Mouse (Mus musculus): Measurements from ENCODE around the gene Tldc1.

The Tldc1 gene

DNA sequence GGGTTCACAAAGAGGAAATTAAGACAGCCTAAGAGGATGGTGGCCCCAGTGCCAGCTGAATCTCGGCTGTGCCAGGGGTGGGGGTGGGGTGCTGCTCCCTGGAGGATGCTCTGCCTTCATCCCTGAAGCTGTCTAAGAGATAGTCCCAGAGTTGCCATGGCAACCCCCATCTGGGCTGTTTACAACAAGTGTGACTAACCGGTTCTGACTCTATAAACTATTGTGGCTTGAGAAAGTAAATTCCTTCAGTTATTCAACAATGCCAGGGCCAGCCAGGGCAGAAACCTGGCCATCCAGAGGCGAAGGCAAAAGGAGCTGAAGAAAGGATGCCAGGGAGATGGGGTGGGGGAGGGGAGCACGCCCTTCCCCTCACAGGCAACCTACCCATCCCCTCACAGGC, 23.0 kb upstream of the Tldc1 start:
- DNase-seq (ENCODE audit: low spot score in 2 of 2) = no peak

DNA sequence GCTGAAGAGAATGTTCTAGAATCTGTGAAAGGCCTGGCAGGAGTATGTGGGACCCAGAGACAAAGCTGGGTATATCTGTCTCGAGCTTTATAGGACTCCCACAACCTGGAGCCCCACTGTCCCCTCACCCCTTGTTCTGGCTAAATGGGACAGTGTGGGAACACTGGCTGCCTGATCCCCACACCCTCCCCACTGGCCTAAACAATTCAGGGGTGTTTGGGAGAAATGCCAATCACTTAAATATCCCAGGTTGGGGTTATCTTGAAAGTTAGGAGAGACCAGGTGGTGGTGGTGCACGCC, 20.7 kb upstream of the Tldc1 start:
- no peak for DNase-seq (ENCODE audit: low spot score in 2 of 2)

DNA sequence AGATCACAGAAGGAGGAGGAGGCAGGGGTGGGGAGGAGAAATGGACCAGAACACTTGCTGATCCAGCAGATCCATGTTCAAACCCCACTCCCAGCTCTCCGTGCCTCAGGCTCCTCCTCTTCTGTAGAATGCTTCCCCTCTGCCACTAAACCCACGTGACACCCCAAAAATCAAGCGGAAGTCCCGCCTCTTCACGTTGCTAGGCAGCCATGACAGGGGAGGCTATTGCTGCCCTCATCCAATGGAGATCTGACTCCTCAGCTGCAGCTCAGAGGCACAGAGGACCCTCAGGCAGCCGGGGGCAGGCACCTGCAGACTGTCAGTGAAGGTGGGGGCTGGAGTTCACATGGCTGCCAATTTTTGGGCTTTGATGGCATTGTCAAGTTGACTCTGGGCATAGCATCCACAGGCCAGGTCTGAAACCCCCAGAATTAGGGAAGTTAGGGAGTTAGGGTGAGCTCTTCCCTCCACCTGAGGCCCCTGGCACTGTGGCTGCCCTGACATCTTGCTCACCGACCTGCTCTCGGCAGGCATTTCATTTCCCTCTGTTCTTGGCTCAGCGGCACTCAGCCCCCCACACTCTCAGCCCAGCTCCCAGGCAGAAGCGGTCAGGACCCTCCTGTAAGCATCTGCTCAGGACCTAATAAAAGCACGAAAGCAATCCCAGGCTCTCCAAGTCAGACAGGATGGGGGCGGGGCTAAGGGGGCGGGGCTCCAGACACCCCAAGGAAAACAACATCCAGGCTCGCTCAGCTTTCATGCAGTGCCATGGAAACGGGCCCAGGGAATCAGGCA, 20.2 kb upstream of the Tldc1 start:
- DNase-seq (ENCODE audit: low spot score in 2 of 2) = no peak

DNA sequence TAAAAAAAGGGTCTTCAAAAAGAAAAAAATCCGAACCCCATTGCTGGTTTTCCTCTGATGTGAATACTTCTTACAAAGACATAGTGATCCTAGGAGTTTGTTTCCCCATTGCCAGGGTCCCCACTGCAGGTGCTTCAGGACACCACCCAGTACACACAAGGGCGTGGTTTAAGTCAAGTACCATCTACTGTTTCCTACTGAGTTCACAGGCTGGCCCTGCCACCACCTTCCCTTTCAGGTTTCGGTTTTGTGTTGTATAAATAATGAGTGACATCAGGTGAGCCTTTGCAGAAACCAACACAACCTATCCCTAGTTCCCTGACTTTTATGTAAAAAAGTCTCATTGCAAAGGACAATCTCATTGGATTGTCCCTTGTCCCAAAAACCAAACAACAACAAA, 17.4 kb upstream of the Tldc1 start:
- no peak for DNase-seq (ENCODE audit: low spot score in 2 of 2)

DNA sequence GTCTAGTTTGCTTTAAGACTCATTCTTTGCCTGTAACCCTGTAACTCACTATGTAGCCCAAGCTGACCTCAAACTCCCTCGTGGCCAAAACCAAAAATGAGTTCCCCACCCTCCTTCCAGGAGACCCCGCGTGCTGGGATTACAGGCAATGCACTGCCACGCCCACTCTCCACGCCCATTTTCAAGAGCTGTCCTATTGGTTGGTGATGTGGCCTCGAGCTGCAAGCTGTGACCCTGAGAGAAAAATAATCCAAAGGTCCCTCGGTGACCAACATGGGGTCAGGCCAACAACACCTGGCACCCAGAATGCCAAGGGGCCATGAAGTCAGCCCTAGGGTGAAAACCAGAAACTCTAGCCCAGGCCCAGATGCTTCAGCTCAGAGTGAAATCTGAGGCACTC, 16.5 kb upstream of the Tldc1 start:
- DNase-seq (ENCODE audit: low spot score in 2 of 2) = no peak

DNA sequence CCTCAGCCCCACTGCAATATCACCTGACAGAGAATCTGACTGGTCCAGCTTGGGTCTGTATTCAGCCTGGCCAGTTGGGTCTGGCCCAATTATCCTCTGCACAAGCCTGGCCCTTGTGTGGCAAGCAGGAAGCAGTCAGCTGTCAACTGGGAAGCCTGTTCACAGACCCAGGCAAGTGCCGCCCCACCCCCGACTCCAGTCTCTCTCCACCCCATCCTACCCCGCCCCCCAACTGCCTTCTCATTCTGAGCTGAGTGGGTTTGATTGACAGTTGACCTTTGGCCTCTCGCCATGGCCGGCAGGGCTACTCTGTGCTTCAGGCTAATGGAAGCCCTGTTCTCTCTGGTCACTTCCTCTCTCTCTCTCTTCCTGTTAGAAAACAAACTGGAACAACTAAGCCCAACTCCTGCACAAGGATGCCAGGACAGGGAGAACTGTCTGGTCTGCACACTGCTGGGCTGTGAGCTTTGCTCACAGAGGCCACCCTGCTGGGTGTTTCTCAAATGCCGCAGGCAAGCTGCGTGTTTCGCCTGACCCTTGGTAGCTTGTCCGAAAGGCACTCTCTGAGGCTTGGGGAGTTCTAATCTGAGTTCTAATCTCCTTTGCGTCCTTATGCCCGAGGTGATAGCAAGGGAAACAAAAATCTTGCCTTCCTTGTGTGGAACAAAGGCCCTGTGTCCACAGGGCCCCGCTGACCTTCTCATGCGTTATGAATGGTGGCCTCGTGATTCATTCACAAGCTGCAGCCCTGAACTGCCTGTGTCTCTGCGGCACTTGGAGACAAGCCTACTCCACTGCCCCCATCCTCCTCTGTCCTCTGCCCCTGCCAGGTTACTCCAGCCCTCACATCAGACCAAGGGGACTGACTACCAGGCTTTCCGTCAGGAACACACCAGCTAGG, 13.8 kb upstream of the Tldc1 start:
- no peak for DNase-seq (ENCODE audit: low spot score in 2 of 2)

DNA sequence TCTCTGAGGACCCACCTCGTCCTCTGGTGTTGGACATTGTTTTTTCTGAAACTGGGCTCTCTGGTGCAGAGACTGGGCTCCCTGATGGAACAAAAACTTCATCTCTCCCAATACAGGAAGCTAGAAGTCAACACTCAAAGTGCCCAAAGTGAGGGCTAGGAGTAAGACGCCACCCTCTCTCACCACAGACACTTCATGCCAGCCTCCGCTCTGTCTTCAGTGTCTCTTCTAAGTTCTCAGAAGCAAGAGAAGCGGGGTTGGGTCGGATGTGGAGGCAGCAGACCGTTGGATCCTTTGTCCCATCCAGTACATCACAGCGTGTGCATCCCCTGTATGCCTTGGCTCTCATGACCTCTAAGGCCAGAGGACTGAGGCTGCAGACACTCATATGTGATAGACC, 11.4 kb upstream of the Tldc1 start:
- no peak for DNase-seq (ENCODE audit: low spot score in 2 of 2)

DNA sequence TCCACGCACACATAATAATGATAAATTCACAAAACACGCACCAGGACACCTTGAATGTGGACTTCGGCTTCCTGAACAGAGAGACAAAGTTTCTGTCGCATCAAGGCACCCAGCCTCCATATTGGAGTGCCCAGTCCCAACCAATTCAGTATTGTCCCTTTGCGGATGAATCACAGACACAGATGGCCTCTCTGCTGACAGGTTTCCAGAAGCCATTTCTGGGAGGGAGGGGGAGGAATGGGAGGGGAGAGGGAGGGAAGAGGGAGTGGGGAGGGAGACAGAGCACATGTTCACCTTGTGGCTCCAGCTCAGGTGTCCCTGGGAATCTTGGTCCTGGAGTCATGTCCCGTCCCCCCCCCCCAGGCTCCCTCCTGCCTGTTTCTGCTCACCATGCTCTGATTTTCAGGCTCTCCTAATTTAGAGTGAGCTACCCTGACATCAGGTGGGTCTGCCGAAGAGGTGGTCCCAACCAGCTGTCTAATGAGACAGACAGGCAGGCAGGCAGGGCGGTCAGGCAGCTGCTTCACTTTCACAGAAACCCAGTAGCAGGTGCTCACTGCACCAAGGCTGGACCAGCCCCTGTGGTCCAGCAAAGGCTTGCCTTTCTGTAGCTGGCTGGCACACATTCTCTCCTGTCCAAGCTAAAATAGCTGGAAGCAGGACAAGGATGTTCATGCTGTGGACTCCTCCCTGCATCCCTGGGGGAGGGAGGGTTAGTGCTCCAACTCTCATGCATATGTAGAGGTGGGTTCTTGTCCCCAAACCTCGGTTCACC, 10.6 kb upstream of the Tldc1 start:
- DNase-seq (ENCODE audit: low spot score in 2 of 2) = no peak

DNA sequence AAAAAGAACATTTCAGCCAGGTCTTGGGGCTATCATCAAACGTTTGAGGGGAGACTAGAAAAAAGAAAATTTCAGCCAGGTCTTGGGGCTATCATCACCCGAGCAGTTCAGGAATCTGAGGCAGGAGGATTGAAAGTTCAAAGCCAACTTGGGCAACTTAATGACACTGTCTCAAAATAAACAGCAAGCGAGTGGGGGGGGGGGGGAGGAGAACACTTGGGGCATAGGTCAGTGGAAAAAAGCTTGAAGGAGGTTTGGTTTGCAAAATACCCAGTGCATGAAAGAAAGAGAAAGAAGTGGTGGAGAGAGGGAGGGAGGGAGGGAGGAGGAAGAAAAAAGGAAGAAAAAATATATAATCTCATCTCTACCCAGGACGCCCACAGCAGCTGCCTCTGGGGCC, 9.1 kb upstream of the Tldc1 start:
- DNase-seq (ENCODE audit: low spot score in 2 of 2) = no peak

DNA sequence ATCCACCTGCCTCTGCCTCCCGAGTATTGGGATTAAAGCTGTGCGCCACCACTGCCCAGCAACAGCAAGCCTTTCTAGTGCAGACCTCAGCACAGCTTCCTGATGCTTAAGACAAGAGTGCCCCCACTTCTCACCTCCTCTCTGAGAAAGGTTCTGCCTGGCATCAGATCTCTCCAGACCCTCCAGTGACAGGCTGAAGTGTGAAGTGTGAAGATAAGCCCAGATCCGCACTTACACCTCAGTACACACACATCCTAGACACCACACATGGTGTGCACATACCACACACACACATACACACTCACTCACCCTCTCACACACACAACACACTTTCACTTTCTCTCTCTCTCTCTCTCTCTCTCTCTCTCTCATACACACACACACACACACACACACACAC, 8.7 kb upstream of the Tldc1 start:
- DNase-seq (ENCODE audit: low spot score in 2 of 2) = no peak

DNA sequence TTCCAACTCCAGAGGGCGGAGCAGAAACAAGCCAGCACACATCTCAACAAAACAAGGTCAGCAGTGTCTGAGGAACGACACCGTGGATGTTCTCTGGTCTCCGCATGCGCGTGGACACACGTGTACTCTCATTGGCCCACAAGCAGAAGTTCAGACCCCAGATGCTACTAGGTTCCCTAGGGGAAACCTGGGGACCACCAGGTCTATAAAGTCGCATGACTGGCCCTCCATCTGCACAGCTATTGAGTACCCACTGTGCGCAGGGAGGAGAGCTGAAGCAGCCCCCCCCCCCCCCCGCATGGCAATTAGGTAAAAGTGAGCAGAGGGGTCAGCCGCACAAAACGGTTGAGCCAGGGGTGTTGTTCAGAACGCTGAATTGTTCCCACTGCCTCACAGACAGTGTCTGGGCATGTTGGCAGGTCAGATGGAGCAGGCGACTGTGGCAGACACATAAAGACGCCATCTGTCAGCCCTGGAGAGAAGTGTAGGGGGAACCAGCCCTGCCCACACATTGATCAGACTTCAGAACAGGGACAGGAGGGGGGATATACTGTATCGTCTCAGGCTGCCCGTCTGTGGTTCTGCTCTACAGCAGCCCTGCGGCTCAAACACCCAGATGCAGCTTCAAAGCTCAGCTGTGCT, 7.7 kb upstream of the Tldc1 start:
- no peak for DNase-seq (ENCODE audit: low spot score in 2 of 2)

DNA sequence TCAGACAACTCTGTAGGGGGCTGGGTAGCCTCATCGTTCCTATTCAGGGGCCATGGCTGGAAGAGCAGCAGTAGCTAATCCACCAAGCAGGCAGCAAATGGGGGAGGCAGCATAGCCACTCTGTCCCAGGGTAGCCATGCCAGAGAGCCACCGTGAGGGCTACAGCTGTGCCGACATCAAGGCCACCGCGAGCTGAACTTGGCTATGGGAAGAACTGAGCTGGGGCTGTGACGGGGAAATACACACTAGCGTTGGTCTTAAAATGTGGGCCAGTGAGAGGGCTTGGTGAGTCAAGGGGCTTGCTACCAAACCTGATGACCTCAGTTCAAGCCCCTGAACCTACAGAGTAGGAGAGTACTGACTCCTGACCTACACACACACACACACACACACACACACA, 6.5 kb upstream of the Tldc1 start:
- DNase-seq (ENCODE audit: low spot score in 2 of 2) = no peak

DNA sequence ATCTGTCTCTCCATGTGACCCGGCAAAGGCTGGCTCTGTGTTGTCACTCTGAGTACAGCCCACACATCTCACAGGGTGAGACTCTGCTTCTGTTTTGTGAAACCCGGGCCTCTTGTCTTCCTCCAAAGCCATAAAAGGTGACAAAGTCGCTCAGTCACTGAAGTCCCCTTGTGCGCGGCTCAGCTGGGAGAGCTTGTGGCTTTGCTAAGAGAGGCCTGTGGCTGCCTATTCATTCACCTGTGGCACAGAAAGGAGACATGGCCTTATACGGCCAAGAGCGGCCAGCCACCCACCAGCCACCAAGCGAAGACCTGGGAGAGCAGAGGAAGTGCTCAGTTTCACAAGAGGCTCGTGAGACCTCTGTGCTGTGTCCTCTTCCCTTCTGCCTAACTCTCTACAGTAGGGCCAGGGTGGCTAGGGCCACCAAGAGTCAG, 5.9 kb upstream of the Tldc1 start:
- no peak for DNase-seq (ENCODE audit: low spot score in 2 of 2)

DNA sequence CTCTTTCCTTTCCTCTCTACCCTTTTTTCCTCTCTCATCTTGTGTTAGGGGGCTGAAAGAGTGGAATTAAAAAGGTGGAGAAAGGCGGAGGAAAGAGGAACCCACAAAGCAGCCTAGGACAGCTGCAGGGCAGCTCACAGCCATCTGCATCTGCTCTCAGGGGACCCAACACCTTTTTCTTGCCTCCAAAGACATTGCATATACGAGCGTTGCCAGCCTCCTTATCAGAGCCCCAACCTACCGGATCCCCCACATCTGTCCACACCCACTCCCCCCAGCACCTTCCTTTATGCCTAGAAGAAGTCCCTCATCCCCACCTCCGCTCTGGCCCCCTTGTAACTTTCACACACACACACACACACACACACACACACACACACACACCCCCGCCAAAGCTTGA, 5.4 kb upstream of the Tldc1 start:
- DNase-seq (ENCODE audit: low spot score in 2 of 2) = no peak

DNA sequence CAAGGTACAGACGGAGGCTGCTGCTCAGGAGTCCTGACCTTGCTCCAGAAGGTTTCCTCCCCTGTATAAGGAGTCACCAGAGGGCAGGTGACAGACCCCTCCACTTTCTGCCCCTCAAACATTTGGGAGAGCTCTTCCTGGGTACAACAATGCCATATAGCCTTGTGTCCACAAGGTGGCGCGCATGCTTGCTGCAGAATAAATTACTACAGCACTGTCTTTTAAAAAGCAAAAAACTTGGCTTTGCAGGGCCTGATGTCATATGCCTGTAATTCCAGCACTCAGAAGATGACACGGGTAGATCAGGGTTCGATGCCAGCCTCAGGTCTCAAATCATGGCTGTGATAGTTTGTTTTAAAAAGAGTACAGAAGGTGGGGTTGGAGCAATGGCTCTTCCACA, 4.5 kb upstream of the Tldc1 start:
- peak; percentile 63 to 77 for DNase-seq (ENCODE audit: low spot score in 2 of 2)

DNA sequence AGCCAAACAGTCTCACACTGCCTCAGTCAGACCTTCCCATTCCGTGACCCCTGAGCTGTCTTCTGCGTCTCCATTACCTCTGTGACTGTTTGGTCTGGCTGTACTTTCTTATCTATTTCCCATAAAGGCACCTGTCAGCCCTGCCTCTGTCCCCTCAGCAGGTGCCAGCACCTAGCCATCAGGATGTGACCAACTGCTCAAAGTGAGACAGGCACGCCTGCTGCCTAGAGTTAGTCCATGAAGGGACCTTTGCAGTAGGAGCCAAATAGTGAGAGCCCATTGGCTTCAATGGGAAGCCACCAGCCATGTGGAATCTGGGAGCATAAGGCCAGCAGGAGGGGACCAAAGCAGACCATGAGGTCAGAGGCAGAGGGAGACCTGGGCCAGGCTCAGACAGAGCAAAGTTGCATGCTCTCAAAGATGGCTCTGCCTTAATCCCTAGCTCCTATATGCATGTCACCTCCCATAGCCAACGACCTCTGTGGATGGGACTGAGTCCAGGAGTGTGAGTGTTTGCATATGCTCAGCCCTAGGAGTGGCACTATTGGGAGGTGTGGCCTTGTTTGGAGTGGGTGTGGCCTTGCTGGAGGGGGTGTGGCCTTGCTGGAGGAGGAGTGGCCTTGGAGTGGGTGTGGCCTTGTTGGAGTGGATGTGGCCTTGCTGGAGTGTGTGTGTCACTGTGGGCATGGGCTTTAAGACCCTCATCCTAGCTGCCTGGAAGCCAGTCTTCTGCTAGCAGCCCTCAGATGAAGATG, 3.0 kb upstream of the Tldc1 start:
- no peak for DNase-seq (ENCODE audit: low spot score in 2 of 2)

DNA sequence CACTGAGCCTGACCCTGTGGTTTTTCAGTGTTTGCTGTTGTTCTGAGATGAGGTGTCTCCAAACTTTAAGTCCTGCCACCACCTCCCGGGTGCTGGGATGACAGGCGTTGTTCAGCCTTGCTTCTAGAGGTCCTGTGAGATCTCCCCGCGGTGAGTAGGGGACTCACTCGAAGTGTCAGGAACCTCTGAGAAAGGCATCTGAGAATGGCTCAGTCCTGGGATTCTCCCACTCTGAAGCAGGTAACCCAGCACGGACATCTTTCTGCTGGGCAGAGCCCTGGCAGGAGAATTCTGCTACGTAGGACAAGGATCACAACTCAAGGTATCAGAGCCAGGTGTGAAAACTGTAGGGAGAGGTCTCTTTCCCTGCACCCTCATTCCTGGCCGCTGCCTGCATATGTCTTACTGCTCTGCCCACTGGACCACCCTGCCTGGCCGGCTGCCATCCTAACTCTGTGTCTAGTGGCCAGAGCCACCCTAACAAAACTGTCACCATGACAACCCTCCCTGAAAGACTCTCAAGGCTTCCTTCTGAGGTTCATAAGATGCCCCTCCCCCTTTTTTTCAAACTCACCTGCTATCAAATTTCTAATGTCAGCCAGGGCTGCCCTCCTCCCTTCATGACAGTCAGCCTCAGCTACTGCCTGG, 2.3 kb upstream of the Tldc1 start:
- no peak for DNase-seq (ENCODE audit: low spot score in 2 of 2)

DNA sequence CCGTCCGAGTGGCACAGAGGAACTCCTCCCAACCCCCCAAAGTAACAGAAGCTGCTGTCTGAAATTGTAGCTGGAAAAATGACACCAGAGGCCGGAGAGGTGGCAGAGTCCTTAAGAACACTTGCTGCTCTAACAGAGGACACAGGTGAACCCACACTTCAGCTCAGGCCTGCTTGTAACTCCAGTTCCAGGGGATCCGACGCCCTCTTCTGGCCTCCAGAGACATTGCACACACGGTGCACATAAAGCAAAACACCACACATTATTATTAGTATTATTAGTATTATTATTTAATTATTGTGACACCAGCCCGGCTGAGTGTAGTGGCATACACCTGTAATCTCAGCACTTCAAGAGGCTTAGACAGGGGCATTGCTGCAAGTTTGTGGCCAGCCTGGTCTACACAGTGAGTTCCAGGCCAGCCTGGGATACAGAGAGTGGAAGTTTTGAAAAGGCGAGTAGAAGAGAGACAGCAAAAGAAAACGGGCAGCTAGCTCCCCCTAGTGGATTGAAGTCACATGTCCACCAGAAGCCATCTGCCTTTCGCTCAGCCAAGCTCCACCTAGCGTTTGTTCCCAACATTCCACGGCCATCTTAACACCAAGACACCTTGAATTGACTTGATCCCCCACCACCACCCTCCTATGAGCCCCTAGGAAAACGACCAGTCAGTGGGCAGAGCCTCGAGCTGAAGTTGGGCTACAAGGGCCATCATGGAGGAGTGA, 959 bp upstream of the Tldc1 start:
- peak; percentile 68 to 84 for DNase-seq (ENCODE audit: low spot score in 2 of 2)

DNA sequence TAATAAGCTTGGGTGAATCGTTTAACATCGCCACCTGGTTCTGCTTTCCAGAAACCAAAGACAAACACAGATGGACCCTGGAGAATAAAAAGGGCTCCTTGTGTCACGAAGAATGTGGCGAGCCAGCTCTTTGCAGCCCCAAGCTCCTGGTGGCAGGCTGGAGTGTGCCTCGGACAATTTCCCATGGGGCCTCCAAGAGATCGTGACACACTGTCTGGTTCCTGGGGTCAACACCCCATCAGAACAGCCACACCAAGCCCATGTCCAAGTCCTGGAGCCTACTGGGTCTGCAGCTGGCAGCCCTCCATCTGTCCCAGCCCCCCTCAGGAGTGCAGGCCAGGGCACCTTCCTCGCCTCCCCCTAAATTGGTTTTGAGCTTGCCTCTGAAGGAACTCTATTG, 451 bp downstream of the Tldc1 start:
- DNase-seq (ENCODE audit: low spot score in 2 of 2) = no peak

DNA sequence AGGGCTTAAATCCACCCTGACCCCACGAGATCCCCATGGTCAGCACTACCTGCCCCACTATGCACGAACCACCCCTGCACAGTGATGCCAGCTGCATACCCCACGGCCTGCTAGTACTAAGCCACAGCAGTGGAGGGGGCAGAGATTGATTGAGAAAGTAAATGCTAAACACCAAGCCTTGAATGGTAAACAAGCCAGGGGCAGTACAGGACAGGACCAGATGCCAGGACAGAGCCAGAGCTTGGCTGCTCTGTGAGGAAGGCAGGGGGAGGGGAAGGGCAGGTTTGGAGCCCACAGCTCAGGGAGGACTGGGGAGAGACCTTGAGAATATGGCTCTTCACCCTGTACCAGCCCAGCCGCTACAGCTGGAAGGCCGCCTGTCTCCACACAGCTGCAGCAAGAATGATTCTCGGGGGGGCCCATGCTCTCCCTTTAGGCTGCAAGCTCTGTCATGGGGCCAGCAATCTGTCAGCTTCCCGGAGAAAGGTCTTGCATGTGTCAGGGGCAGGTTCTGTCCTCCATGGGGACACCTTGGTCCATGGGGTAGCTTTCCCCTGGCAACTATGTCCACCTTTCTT, 1.5 kb downstream of the Tldc1 start:
- DNase-seq (ENCODE audit: low spot score in 2 of 2) = no peak
